Mouse (Mus musculus) intestine, embryonic 16.5 days (tissue): Measurements from ENCODE around the gene Tomt. TPM values are rescaled to one million over a fixed set of nuclear protein-coding genes. Genes with fewer than 3 reads are reported as not detected.
A peak's percentile ranks its signal among the peaks of the same experiment; 100 is the strongest.

ENCODE experiments used
- ATAC-seq: fragments of 200-750 bp; cut with Nextera tagmentation; 2 replicates; pipeline ENCODE4 v1.8.0; 2017; ENCODE audit warnings: moderate TSS enrichment, moderate library complexity
- H3K27ac ChIP-seq: fragments of 300-500 bp; sonication (generic); 2 replicates; pipeline ENCODE4 v1.5.1; 2014; ENCODE audit warnings: mild to moderate bottlenecking, low read length
- H3K27me3 ChIP-seq: fragments of 300-500 bp; sonication (generic); replicated peaks from 2 replicates; pipeline ENCODE4 v1.6.1; 2014; ENCODE audit warnings: low read length, control low read depth, mixed read lengths; ENCODE audit not compliant: control insufficient read depth, insufficient read depth
- H3K36me3 ChIP-seq: fragments of 300-500 bp; sonication (generic); 2 replicates; pipeline ENCODE4 v1.6.1; 2014; ENCODE audit warnings: low read length, control low read depth; ENCODE audit not compliant: control insufficient read depth, insufficient read depth
- H3K4me1 ChIP-seq: fragments of 300-500 bp; sonication (generic); 2 replicates; pipeline ENCODE4 v1.6.1; 2014; ENCODE audit warnings: low read length, control low read depth, mixed read lengths; ENCODE audit not compliant: control insufficient read depth, insufficient read depth
- H3K4me2 ChIP-seq: fragments of 300-500 bp; sonication (generic); 2 replicates; pipeline ENCODE4 v1.6.1; 2014; ENCODE audit warnings: low read depth, low read length, control low read depth
- H3K4me3 ChIP-seq: fragments of 300-500 bp; sonication (generic); 2 replicates; pipeline ENCODE4 v1.5.1; 2014; ENCODE audit warnings: mild to moderate bottlenecking, low read length
- H3K9ac ChIP-seq: fragments of 300-500 bp; sonication (generic); 2 replicates; pipeline ENCODE4 v1.6.1; 2014; ENCODE audit warnings: low read depth, low read length
- H3K9me3 ChIP-seq: fragments of 300-500 bp; sonication (generic); 2 replicates; pipeline ENCODE4 v1.6.1; 2016; ENCODE audit warnings: low read length, control low read depth; ENCODE audit not compliant: control insufficient read depth
- WGBS: fragments of 180-500 bp; shearing (Covaris S2); extraction: QIAGEN DNeasy Blood & Tissue Kit; methylation state at CpG from one replicate; pipeline ENCODE4 v1.1.7; 2014; 5-methylcytosine and 5-hydroxymethylcytosine counted together
- polyA plus RNA-seq: library from polyadenylated mRNA; unstranded; fragments of >200 nt; fragmentation: Nextera tagmentation; extraction: Ambion mirVana; gene quantifications from 2 replicates; pipeline ENCODE4 v1.2.1, GENCODE M21; 2015

Tomt gene
- polyA plus RNA-seq, 1 experiment from 2014 or later: 0.24 TPM

DNA sequence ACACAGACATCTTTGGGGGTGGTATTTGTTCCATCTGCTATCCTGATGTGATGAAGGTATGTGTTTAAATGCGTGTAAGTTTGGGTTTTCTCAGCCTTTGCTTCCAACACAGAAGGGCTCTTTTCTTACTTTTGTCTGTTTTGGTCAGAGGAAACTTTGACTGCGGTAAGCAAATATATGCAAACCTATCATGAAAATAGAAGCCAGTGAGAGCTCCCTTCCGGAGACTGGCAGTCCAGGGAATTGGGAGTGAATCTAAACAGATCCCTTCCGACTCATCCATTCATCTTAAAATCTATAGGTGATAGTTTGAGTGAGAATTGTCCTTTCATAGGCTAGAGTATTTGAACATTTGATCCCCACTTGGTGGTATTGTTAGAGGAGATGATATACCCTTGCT is 17.7 kb downstream of the Tomt start:
- no peak overlapping the region for H3K4me3 ChIP-seq
- no peak overlapping the region for H3K27ac ChIP-seq
- no peaks in the 10 kb centered on the region for H3K4me1 ChIP-seq
- H3K36me3 ChIP-seq: no peaks in the 10 kb centered on the region
- no peaks in the 10 kb centered on the region for H3K27me3 ChIP-seq
- no peaks in the 10 kb centered on the region for H3K9me3 ChIP-seq
- WGBS: 84% methylated on average over 4 of the region's 4 CpGs
- no peak for ATAC-seq
- no peak overlapping the region for H3K9ac ChIP-seq
- H3K4me2 ChIP-seq: no peak overlapping the region

DNA sequence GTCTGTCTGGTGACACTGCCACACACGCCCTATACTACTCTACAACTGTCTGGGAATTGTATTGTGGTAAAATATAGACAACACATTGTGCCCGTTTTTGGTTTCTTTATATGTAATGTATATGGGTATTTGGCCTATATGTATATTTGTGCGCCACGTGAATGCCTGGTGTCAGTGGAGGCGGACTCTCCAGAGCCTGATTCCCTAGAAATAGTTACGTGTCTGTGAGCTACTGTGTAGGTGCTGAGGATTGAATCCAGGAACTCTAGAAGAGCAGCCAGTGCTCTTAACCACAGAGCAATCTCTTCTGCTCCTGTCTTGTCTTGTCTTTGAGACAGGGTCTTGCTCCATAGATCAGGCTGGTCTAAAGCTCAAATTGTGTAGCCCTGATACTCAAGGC is 19.9 kb downstream of the Tomt start:
- no peaks in the 10 kb centered on the region for H3K36me3 ChIP-seq
- ATAC-seq: no peak
- WGBS: 88% methylated on average over 6 of the region's 6 CpGs

GRCm38 (mm10) chr7:101884160-101884559 is 22.0 kb downstream of the Tomt start:
- Histone ChIP-seq H3K4me1 (no peaks in the 10 kb centered on the region), H3K36me3 (no peaks in the 10 kb centered on the region), H3K9me3 (no peaks in the 10 kb centered on the region), H3K4me3 (no peak overlapping the region), H3K4me2 (no peak overlapping the region), H3K27me3 (no peaks in the 10 kb centered on the region), H3K27ac (no peak overlapping the region), H3K9ac (no peak overlapping the region)
- 97% methylated on average over 4 of the region's 4 CpGs for WGBS
- no peak for ATAC-seq

More for the DNA sequence above, 19.9 kb downstream of the Tomt start:
- no peak overlapping the region for H3K9ac ChIP-seq
- H3K27ac ChIP-seq: no peak overlapping the region
- no peak overlapping the region for H3K4me3 ChIP-seq
- no peaks in the 10 kb centered on the region for H3K27me3 ChIP-seq
- no peaks in the 10 kb centered on the region for H3K4me1 ChIP-seq
- H3K9me3 ChIP-seq: no peaks in the 10 kb centered on the region
- H3K4me2 ChIP-seq: no peak overlapping the region

DNA sequence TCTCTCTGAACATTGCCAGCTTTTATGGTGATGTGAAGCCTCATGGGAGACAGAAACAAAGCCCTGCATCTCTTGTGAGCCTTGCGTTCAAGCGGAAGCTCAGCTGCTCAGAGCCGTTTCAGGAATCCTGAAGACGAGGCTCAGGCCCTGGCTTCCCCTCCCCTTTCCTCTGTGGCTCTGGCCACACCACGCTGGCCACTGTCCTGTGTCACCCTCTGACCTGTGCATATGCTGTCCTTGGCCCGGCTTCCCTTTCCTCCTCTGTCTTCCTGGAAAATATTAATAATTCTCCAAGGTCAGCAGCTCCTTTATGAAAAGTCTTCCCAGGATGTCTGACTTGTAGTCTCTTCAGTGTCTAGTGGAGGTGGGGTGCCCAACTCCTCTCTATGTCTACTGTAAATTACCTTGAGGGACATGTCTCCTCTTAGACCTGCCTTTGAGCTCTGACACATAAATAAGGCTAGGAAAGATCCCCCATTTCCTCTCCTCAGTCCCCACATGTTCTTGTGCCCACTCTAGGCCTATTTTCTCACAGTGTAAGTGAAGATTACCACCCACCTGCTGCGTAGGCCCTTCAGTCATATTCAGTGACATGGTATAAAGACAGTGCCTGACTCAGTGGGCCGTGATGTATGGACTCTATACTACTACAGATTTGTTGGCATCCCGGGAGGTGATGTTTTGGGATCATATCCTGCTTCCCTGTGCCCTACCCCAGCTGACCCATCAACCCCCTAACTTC is 23.6 kb downstream of the Tomt start:
- H3K36me3 ChIP-seq: no peaks in the 10 kb centered on the region
- H3K9me3 ChIP-seq: no peaks in the 10 kb centered on the region
- no peaks in the 10 kb centered on the region for H3K4me1 ChIP-seq
- H3K4me2 ChIP-seq: no peak overlapping the region
- no peak overlapping the region for H3K27ac ChIP-seq
- H3K27me3 ChIP-seq: no peaks in the 10 kb centered on the region
- no peak overlapping the region for H3K9ac ChIP-seq
- no peak overlapping the region for H3K4me3 ChIP-seq
- whole genome bisulfite sequencing: 65% methylated on average over 9 of the region's 9 CpGs
- ATAC-seq: no peak

DNA sequence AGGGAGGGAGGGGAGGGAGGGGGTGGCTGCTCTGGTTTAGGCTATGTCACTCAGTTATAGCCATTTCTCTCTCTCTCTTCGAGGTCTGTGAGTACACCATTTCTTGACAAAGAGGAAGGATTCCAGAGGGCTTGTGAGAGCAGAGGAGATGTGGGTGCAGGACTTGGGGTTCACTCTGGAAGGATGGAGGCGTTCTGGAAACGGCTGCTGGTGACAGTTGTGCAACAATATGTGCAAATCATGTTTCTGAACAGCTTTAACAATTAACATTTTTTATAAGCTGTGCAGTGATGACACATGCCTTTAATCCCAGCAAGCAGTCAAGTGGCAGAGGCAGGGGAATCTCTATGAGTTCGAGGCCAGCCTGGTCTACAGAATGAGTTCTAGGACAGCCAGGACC is 25.3 kb downstream of the Tomt start:
- 73% methylated on average over 4 of the region's 4 CpGs for whole genome bisulfite sequencing

GRCm38 (mm10) chr7:101875978-101876377 is 30.2 kb downstream of the Tomt start:
- H3K9ac ChIP-seq: no peak overlapping the region
- ATAC-seq: no peak
- H3K4me2 ChIP-seq: no peak overlapping the region
- no peaks in the 10 kb centered on the region for H3K4me1 ChIP-seq
- no peak overlapping the region for H3K4me3 ChIP-seq
- H3K36me3 ChIP-seq: no peaks in the 10 kb centered on the region
- H3K27me3 ChIP-seq: no peaks in the 10 kb centered on the region
- no peaks in the 10 kb centered on the region for H3K9me3 ChIP-seq
- no peak overlapping the region for H3K27ac ChIP-seq
- WGBS: 87% methylated on average over 1 of the region's 1 CpGs

More for the DNA sequence above, 25.3 kb downstream of the Tomt start:
- ATAC-seq: no peak
- Histone ChIP-seq H3K4me2 (no peak overlapping the region), H3K9ac (no peak overlapping the region), H3K27me3 (no peaks in the 10 kb centered on the region), H3K9me3 (no peaks in the 10 kb centered on the region), H3K27ac (no peak overlapping the region), H3K4me3 (no peak overlapping the region), H3K36me3 (no peaks in the 10 kb centered on the region), H3K4me1 (no peaks in the 10 kb centered on the region)

DNA sequence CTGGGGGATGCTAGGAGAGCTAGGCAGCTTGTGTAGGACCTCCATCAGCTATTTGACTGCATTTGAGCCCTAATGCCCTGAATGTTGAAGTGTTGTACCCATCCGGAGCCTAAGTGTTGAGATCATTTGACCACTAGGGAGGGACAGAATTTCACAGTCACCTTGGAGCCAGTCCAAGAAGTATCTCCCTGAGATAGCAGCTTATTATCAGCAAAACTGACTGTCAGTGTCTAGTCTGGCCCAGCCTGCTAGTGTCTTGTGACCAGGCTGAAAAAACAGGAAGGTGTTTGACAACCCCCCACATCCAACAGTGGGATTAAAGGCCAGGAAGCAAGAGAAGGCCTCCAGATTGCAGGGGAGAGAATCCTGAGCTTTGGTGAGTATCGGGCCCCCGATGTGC is 34.9 kb downstream of the Tomt start:
- peak overlapping the region; percentile 7; the same call in 1 of the 2 replicates for H3K4me2 ChIP-seq
- peak; percentile 49 for ATAC-seq
- H3K27me3 ChIP-seq: no peaks in the 10 kb centered on the region
- H3K4me3 ChIP-seq: no peak overlapping the region
- H3K9me3 ChIP-seq: no peaks in the 10 kb centered on the region
- H3K4me1 ChIP-seq: peaks cover 2% of the 10 kb centered on the region; the same call in 1 of the 2 replicates
- WGBS: 69% methylated on average over 3 of the region's 3 CpGs
- H3K9ac ChIP-seq: no peak overlapping the region
- H3K27ac ChIP-seq: peak overlapping the region; percentile 82
- no peaks in the 10 kb centered on the region for H3K36me3 ChIP-seq

- Histone ChIP-seq H3K9me3 (no peaks in the 10 kb centered on the region), H3K36me3 (no peaks in the 10 kb centered on the region), H3K4me3 (peak within 1 kb of the TSS; percentile 41), H3K27me3 (no peaks in the 10 kb centered on the region), H3K27ac (peak within 1 kb of the TSS; percentile 82), H3K4me2 (peak within 1 kb of the TSS; percentile 45), H3K9ac (peak within 1 kb of the TSS; percentile 47), H3K4me1 (peaks cover 2% of the 10 kb centered on the region; the same call in 1 of the 2 replicates)
- peak; percentile 93 for ATAC-seq
- 35% methylated on average over 2 of the region's 2 CpGs for WGBS
Measured at GRCm38 (mm10) chr7:101870629-101871028, 35.5 kb downstream of the Tomt start, which contains the start of gene Folr1. TSS of gene Folr1 (minus strand) at chr7:101870788.

GRCm38 (mm10) chr7:101869163-101869500 is 37.0 kb downstream of the Tomt start:
- H3K27ac ChIP-seq: 0 out of 2 replicates have a peak overlapping the region, but pooled peaks have one; percentile 69
- peak overlapping the region; percentile 41 for H3K4me3 ChIP-seq
- peak overlapping the region; percentile 53 for H3K9ac ChIP-seq
- H3K36me3 ChIP-seq: no peaks in the 10 kb centered on the region
- no peaks in the 10 kb centered on the region for H3K27me3 ChIP-seq
- WGBS: 57% methylated on average over 7 of the region's 7 CpGs
- H3K4me2 ChIP-seq: peak overlapping the region; percentile 45
- no peaks in the 10 kb centered on the region for H3K9me3 ChIP-seq
- peak; percentile 27; the same call in 1 of the 2 replicates for ATAC-seq
- peaks cover 2% of the 10 kb centered on the region; the same call in 1 of the 2 replicates for H3K4me1 ChIP-seq
